Mouse (Mus musculus) cerebellum, postnatal 4 days (tissue): ENCODE measurements around the gene Tspan1.
A peak's percentile ranks its signal among the peaks of the same experiment; 100 is the strongest.

Experiments used
- DNase-seq, 2 experiments: peaks; one replicate each; pipeline ENCODE4 v3.0.0; 2022; ENCODE audit warnings: low spot score in 2 of 2, mixed read lengths in 1 of 2

Tspan1 gene

DNA sequence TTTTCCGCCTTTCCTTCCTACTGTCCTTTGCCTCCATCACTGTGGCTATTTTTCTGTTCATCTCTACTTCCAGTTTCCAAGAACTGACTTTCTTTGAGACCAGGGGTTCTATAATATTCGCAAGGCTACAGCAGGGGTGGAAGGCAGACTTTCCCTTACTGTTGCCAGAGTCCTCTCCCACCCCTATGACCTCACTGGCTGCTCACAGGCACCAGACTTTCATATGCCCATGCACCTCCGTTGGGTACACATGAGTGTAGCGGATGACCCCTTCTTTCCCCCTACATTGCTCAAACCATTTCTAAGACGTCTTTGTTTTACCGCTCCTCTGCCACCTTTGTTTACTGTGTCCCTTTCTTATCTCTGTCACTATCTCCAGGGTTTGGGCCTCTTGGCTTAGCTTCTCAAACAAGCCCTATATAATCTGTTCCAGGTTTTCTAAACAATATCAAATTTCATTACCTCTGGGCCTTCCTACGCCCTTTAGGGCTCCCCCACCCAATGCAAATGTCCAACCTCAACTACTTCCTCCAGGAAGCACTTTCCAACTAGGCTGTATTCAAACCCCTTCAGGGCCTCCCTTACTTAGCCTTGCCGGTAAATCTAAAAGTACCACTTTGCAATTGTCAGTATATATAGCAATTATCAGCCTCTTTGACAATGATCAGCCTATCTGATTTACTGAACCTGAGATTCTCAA is 1.5 kb downstream of the Tspan1 start:
- DNase-seq: no peak

DNA sequence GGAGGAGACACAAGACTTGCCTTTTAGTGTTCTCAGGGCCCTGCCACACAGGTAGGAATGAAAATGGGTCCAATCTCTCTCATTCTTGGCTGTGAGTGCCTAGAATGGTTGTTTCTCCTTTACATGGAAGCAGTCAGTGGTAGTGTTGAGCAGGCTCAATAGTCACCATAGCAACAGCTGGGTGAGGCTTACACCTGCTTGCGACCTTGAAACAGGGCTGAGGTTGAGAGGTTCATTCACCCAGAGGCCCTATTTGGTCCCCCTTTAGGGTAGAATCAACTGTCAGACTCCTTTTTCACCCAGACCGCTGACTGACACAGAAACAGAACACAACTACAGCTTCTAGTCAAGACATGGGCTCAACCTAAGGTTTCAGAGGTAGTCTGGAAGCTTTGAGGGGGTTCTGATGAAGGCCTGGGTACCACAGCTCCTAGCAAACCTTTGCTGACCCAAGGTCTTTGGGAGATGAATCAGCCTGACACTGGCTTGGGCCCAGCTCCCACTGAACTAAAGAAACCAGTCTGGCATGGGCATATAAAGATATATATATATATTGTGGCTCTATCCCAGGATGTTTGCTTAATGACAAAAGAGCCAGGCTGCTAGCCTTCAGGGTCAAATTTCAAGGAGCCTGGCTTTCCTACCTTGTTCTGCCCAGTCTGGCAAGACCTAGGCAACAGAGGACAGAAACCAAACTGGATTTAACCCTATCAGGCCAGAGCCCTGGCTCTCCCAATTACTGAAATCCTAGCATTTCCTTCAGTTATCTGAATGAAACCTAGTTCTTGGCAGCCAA is 2.4 kb downstream of the Tspan1 start:
- DNase-seq: no peak

DNA sequence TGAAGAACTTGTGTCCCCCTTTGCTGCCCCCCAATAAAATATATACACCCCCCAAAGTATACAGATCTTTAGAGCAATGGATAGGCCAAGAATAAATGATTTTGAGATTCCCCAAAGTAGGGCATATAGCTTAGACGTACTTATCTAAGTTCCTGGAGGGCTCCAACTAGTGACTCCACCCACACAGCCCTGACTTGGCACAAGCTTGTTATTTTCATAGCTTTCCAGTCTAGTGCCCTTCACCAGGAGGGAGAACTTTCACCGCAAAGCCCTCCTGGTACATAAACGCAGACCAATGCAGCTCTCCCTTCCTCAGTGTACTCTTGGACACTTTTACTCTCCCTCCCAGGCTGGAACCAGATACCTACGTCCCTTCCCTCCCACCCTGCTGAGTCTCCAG is 5.3 kb downstream of the Tspan1 start:
- DNase-seq: no peak

DNA sequence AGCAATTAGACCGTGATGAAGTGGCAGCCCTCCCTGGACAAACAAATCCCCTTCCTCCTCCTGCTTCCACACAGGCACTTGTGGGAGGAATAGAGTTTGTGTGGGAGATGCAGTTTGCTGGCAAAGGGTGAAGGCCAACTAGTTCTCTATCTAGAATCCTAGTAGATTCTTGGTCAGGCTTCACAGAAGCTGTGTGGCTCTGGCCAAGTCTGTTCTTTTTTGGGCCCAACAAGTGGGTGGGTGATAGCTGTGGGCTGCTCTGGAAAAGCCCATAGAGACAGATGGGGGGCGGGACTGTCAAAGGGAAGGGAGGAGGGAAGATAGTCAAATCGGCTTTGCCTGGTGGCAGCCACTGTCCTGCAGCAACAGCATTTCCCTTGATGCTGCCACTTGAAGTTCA is 6.6 kb downstream of the Tspan1 start:
- DNase-seq: no peak

DNA sequence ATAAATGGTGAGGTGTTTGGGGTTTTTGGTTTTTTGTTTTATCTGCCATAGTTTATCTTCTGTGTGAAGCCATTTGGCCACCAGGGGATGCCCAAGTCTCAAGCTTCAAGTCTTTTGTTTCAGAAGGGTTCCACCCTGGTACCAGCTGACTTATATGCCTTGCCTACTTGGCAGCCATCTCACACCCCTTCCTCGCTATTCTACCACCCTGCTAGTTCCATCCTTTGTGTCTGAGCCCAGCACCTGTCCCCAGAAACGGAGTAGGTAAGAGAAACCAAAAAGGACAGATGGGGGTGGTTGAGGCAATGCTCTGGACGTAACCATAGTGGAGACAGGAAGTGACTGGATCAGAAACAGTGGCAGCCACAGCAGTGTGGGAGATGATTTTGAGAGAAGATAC is 7.5 kb downstream of the Tspan1 start:
- peak in 1 of 2 experiments; percentile 39 for DNase-seq

DNA sequence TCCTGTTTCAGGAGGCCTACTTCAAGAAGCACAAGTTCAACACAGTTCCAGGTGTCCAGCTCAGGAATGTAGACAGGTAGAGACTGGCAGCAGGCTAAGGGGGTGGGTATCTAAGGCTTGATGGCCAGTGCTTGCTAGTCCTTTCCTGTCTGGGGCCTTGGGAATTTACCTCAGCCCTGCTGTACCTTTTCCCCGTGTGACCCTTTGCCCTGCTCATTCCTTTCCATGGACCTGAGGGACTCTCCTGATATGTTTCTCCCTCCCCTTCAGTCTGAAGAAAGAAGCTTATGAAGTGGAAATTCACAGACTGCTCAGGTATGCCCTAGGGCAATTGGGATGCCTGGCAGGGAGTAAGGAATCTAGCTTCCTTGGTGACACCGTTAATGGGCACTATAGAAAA is 9.5 kb downstream of the Tspan1 start:
- no peak for DNase-seq

DNA sequence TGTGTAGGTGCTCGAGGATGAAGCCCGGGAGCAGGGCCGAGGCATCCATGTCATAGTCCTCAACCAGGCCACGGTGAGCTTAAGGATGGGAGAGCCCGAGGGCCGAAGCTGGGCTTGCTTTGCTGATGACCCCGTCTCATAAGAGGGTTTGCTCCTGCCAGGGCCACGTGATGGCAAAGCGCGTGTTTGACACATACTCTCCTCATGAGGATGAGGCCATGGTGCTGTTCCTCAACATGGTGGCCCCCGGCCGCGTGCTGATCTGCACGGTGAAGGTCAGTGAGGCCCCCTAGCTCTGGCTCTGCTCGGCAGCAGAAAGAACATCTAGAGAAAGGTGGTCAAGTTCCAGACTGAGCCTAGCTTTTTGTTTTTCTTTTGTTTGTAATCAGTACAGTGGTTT is 14.7 kb downstream of the Tspan1 start:
- no peak for DNase-seq

DNA sequence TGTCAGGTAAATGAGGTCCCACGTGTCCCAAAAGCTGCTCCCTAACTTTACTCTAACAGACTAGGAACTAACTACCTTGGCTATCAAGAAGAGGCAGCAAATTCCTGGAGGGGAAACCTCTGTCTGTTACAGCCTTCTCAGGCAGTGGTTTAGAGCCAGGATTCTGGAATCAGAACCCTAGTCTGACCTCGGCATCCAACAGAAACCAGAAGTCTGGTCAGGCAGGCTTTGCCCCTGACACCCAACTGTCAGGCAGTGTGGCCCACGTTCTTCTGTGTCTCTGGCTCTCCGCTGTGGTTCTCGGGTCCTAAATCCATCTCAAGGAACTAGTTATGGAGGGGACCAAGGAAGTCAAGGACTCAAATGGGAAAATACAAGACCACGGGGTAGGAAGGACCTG is 16.2 kb downstream of the Tspan1 start, which contains the start of gene Lurap1:
TSS of gene Lurap1 (minus strand) at position 101 of the 400 bp plus-strand sequence.
- no peak for DNase-seq

DNA sequence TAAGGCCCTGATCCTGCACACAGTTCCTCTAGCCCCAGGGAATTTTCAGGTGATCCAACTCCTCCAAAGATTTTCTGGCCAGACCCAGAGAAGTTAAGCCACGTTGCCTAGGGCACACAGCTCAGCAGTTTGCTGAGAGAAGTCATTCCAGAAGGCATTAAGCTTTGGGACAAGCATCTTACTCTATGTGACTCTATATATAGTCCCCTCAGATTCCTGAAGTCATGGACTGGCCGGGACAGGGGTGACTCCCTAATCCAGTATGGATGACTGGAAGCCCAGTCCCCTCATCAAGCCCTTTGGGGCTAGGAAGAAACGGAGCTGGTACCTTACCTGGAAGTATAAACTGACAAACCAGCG is 16.6 kb downstream of the Tspan1 start:
- no peak for DNase-seq

DNA sequence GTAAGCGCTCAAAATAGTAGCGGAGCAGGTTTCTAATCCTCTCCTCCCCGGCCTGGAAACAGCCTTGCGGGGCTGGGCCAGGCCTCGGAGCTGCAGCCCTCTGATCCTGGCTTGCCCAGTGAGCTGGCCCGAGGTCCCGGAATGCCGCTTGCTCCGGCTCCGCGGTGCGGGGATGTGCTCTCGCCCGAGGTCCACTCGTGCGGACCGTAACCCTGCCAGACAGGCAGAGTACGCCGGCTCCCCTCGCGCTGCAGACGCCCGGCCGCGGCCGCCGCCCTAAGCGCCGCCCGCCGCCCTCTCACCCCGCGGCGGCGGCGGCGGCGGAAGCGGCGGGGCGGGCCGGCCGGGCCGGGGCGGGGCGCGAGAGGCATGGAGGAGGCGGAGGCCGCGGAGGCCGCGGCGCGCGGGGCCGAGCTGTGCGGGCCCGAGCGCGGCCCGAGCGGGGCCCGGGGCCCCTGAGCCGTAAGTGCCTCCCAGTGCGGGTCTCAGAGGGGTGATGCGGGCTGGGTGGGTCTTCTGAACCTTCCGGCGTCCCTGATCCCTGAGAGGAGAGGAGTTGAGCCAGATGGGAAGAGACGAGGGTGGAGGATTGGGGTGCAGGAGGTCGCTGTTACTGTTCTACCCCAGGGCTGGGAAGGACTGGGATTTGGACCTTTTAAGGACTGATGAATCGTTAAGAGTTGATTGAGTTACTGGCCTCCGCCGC is 17.1 kb downstream of the Tspan1 start:
- DNase-seq: peak; percentile 34 to 63

DNA sequence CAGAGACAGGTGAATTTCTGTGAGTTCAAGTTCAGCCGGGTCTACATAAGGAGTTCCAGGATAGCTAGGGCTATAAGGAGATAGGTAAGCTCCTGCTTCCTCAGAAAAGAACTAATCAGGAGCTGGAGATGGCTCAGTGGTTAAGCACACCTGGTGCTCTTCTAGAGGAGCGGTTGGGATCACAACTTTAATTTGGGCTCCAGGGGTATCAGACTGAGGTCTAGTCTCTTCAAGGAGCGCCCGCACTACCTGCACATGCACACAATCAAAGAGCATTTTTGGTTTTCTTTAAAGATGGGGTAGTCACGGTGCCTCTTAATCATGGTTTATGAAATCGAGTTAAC is 17.6 kb downstream of the Tspan1 start:
- DNase-seq: no peak

DNA sequence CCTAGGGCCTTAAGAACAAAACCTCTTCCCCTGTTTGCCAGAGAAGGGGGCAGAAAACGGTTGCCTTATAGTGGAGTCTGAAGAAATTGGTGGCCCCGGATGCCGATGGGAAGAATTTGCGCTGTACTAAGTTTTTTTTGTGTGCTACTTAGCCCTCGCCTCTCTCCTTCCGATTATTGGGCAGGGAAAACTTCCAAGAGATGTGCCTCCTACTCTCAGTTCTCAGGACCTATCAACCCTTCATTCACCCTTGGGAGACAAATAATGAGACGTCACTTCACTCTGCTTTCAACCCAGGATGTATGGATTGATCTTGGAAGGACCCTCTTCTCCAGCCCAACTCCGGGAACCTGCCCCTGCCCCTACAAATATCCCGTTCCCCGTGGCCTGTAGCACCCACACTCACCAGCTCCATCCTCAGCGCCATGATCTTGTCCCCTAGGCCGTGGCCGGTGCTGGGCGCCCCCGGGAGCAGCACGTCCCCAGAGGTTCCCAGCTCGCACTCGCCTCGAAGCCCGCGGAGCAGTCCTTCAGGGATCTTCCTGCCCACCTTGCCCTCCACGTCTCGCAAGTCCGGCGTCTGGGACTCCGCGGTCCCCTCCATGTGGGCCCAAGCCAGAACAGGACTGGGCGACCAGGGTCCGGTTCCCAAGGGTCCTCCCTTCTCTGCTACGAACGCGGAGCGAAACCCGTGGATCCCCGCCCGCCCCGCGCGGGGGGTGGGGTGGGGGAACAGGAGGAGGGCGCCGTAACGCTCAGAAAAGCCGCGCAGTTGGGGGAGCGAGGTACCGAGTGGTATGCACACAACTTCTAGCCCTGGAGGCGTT is 23.3 kb downstream of the Tspan1 start:
- DNase-seq: peak; percentile 29 to 52

DNA sequence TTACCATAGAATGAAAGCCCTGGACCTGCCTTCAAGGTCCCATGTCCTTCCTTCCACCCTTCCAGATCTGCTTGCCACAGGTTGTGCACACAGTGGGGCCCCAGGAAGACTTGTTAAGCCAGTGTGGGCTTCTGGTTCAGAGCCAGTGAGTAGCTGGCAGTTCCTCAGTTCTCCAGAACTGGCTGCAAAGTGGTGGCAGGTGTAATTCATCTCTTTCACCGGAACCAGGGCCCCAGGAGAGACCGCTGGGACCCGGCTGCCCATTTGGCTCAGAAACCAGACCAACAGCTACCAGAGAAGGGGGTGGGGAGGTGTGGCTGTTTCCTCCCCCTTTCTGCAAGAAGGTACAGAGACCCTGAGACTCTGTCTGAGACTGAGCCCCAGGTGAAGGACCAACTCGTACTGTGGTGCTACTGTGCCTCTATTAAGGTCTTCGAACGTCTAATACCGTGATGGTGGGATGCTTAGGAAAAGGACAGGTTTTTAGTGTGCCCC is 24.0 kb downstream of the Tspan1 start:
- peak in 1 of 2 experiments; percentile 59 for DNase-seq

DNA sequence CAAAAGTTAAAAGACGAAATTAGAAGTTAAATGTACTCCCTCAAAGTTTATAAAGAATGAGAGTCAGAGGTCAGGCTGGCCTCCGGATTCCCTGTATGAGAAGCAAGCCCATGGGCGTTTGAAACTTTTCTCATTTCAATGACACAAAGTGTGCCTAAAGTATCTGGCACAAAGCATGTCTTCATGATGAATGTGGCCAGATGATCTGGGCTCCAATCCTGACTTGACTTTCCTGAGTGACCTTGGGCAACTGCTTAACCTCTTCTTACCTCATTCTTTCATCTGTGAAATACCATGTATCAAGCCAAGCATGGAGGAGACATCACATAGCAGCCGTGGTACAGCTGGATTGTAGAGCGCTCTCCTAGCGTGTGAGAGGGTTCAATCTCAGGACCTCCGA is 25.1 kb downstream of the Tspan1 start:
- no peak for DNase-seq

DNA sequence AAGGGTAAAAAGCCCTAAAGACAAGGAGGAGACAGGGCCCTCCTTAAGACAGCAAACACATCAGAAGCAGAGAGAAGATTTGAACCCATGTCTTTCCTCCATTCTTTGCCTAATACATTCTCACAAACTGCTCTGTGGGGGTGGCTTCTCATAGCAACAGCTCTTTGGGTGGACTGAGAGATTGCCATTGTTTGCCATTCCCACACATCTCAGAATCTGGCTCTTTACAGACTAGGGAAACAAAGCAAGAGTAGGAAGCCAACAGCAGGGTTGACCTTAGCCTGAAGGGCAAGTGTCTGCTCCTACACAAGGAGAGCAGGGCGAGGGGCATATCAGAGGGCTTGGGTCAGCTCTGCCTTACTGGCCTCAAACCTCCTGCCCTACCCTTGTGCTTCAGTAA is 25.7 kb downstream of the Tspan1 start:
- DNase-seq: no peak

DNA sequence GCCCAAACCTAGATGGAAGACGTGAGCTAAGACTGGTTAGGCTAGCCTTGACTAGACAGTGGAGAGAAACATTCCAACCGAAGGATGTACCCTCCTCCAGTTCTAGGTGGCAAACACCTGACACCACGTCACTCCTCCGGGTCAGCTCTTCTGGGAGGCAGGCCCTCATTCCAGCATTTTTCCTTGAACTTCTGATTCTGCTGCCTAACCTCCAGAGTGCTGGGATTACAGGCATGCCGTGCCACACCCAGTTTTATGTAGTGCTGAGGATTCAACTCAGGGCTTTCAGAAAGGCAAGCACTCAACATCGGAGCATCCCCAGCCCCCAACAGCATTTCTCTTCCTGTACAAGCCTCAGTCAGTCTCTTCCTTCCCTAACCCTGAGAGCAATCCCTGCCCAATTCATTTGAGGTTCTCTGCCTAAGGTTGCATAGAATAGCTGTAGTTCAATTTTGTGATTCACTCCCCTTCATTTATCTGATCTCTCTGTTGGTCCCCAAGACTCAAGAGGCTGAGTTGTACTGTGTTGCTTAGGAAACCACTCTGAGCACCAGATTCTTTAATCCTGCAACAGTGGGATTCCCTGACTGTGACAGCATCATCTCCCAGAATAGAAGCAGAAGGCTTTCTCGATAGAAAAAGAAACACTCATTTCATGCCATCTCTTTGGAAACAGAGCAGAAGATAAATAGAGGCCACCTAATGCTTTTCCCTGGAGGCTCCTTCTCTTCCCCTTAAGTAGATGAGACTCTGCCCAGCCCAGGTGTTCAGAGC is 26.4 kb downstream of the Tspan1 start:
- DNase-seq: no peak

DNA sequence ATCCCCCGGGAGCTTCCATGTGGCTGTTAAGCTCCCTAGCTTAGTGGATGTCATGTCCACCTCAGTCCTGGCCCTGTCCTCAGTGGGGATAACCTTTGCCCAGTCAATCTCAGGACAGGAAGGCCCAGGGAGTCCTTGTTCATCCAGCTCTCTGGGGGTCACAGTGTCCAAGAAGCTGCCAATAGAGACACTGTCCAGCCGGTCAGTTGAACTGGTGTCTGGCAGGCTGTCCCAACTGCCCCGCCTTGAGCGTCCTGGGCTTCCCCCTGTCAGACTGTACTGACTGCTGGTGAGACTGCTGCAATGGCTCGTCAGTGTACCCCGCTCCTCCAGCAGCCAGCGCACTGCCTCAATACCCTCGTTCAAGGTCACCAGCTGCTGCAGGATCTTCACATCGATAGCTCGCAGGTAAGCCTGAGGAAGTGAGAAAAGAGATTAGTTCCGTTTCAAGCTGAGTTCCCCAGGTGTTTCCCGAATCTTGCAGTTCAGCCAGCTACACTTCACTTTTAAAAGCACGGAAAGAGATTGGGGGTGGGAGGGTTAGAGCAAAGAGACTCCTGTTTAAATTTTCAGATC is 29.9 kb downstream of the Tspan1 start:
- no peak for DNase-seq

DNA sequence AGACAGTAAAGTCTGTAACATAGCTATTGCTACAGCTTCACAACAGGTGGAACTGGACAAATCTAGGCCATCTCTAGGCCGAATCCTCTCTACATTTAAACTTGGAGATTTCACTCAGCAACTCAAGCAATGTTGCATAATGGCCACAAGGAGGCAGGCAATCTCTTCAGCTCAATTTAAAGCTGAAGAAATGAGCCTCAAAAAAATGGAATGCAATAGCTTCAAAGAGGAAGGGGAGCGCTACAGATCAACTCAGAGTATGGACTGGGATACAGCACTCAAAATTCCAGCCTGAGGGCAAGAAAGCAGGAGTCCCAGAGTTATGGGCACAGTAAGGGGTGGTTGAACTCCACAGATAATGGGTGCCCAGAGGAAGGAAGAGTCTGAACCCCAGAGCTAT is 32.4 kb downstream of the Tspan1 start:
- no peak for DNase-seq

DNA sequence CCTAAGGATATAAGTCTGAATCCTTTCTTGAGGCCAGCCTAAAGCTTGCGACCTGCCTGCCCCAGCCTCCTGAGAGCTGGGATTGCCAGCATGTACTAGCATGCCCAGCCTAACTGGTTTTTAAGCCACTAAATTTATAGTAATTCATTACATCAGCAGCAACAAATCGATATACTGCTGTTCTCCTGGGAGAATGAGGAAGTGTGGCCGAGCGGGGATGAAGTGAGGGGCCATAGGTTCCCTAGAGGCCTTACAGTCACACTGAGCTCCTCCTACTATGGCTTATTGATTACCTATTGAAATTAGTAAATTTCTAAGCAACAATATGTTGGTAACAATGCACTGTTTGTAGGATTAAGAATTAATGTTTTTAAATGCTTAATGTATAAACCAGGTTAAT is 34.3 kb downstream of the Tspan1 start:
- no peak for DNase-seq

DNA sequence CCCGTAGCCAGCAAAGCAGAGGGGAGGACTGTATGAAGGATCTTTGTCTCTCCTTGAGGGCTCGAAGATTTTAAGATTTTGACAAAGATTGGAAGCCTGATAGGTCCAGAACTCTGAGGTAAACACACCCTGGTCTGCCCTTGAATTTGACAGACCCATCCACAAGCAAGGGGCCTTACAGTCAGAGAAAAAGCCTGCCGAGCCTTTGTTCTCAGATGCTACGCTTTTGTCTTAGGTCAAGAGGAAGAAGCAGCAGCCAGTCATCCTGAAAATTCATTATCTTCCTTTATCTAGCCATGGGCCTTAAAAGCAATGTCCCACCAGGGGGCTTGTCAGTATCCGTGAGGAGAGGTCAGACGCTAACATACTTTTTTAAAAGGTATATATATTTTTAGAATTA is 39.4 kb downstream of the Tspan1 start:
- DNase-seq: no peak
